Mouse (Mus musculus) small intestine, adult 2 months (tissue): ENCODE results near the gene Calr4.

Experiments
- CTCF ChIP-seq: fragments of 200-500 bp; IDR thresholded peaks from 2 replicates; pipeline ENCODE4 v1.5.1; 2012; ENCODE audit warnings: low read depth, mild to moderate bottlenecking, control low read depth, inconsistent platforms, low read length, moderate library complexity, mixed read lengths; ENCODE audit not compliant: insufficient replicate concordance, insufficient read length; ENCODE audit errors: extremely low read depth
- POLR2A ChIP-seq: fragments of 200-500 bp; IDR thresholded peaks from 2 replicates; pipeline ENCODE4 v1.6.1; 2012; ENCODE audit warnings: low read depth, mild to moderate bottlenecking, control low read depth, inconsistent platforms, low read length, moderate library complexity

DNA sequence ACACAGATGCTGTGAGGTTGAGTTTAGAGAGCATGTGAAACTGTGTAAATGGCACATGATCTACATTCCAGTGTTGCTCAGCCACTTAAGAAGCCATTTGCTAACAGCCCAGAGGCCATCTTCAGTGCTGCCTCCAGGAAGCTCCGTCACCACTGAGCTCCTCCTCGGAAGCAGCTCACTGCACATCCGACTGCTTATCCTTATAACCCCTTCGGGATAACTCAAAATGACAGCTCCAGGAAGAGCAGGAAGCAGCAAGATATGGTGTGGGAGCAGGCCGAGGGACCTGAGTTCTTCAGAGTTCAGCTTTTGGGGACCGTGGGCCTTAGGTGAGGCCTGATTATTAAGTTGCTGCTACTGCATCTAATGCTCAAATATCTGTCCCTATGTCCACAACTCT is 27.8 kb downstream of the Calr4 start:
- TF ChIP-seq CTCF (no peak), POLR2A (no peak)
